Mouse (Mus musculus) hindbrain, embryonic 16.5 days (tissue): ENCODE data around the gene Vps53. TPM values are rescaled to one million over a fixed set of nuclear protein-coding genes. Genes with fewer than 3 reads are reported as not detected.
"Not testable (repeated sequence)": the region's sequence is repeated elsewhere in the genome, so short reads cannot be mapped to it uniquely, and the experiment has no call there.

ENCODE experiments used
- ATAC-seq: fragments of 200-750 bp; cut with Nextera tagmentation; 2 replicates; pipeline ENCODE4 v1.8.0; 2017; ENCODE audit warnings: moderate TSS enrichment, moderate library complexity
- H3K27ac ChIP-seq: fragments of 300-500 bp; sonication (generic); 2 replicates; pipeline ENCODE4 v1.5.1; 2014; ENCODE audit warnings: low read depth, mild to moderate bottlenecking, control low read depth, low read length, moderate library complexity
- H3K27me3 ChIP-seq: fragments of 300-500 bp; sonication (generic); replicated peaks from 2 replicates; pipeline ENCODE4 v1.6.1; 2014; ENCODE audit warnings: low read length; ENCODE audit not compliant: control insufficient read depth, insufficient read depth
- H3K36me3 ChIP-seq: fragments of 300-500 bp; sonication (generic); 2 replicates; pipeline ENCODE4 v1.6.1; 2014; ENCODE audit warnings: mild to moderate bottlenecking, low read length, moderate library complexity, mixed read lengths; ENCODE audit not compliant: control insufficient read depth, insufficient read depth
- H3K4me1 ChIP-seq: fragments of 300-500 bp; sonication (generic); 2 replicates; pipeline ENCODE4 v1.6.1; 2014; ENCODE audit warnings: low read depth, low read length; ENCODE audit not compliant: control insufficient read depth, insufficient read depth
- H3K4me2 ChIP-seq: fragments of 300-500 bp; sonication (generic); 2 replicates; pipeline ENCODE4 v1.6.1; 2014; ENCODE audit warnings: mild to moderate bottlenecking, low read length, control low read depth, moderate library complexity
- H3K4me3 ChIP-seq: fragments of 300-500 bp; sonication (generic); 2 replicates; pipeline ENCODE4 v1.5.1; 2014; ENCODE audit warnings: mild to moderate bottlenecking, low read length, control low read depth, moderate library complexity
- H3K9ac ChIP-seq: fragments of 300-500 bp; sonication (generic); 2 replicates; pipeline ENCODE4 v1.6.1; 2014; ENCODE audit warnings: low read depth, mild to moderate bottlenecking, control low read depth, low read length, moderate library complexity
- H3K9me3 ChIP-seq: fragments of 300-500 bp; sonication (generic); 2 replicates; pipeline ENCODE4 v1.6.1; 2014; ENCODE audit warnings: mild to moderate bottlenecking, low read length, moderate library complexity; ENCODE audit not compliant: control insufficient read depth
- WGBS: fragments of 180-500 bp; shearing (Covaris S2); extraction: QIAGEN DNeasy Blood & Tissue Kit; methylation state at CpG from one replicate; pipeline ENCODE4 v1.1.7; 2014; 5-methylcytosine and 5-hydroxymethylcytosine counted together
- polyA plus RNA-seq: library from polyadenylated mRNA; unstranded; fragments of >200 nt; fragmentation: Nextera tagmentation; extraction: Ambion mirVana; gene quantifications from 2 replicates; pipeline ENCODE4 v1.2.1, GENCODE M21; 2015

Vps53 gene
- polyA plus RNA-seq: 69.3 and 69.6 TPM in 2 replicates

DNA sequence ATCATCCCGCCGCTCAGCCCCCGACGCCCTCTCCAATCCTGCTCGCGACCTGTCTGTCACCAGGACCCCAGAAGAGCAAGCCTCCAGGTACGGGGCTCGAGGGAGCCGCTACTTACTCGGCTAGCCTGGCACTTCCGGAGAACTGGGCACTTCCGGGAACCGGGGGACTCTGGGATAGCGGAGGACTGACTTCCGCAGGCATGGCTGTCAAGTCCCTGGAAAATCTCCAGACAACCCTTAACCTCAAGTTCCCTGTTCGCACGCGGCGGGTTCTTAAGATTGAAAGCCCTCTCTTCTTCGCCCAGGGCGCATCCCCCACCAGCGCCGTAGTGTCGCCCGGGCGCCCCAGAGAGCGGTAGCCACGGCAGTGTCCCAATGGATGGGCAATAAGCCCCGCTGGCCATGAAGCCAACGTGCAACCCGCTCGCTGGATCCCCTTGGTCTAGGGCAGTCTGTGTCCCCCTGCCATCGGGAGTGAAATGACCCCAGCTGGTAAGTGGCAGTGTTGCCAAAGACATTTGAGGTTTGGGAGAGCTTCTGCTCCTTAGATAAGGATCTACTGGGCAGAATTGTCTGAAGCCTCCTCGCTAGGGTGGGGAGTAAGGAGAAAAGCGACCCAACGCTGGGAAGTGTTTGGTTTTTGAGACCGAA, at the start of gene Vps53, which contains the start of gene Fam57a:
Vps53 (minus strand) TSS at position 153 of the 651 bp plus-strand sequence.
Fam57a (plus strand) TSS at position 177 of the 651 bp plus-strand sequence.
- under 1% methylated on average over 37 of the region's 37 CpGs for WGBS
- H3K4me3 ChIP-seq: peak within 1 kb of the TSS; percentile 93
- peak within 1 kb of the TSS; percentile 83 for H3K27ac ChIP-seq
- H3K9me3 ChIP-seq: no peaks in the 10 kb centered on the region
- no peaks in the 10 kb centered on the region for H3K36me3 ChIP-seq
- ATAC-seq: peak; percentile 96
- peak within 1 kb of the TSS; percentile 60 for H3K4me2 ChIP-seq
- no peaks in the 10 kb centered on the region for H3K27me3 ChIP-seq
- peak within 1 kb of the TSS; percentile 73 for H3K9ac ChIP-seq
- peaks cover 12% of the 10 kb centered on the region for H3K4me1 ChIP-seq

DNA sequence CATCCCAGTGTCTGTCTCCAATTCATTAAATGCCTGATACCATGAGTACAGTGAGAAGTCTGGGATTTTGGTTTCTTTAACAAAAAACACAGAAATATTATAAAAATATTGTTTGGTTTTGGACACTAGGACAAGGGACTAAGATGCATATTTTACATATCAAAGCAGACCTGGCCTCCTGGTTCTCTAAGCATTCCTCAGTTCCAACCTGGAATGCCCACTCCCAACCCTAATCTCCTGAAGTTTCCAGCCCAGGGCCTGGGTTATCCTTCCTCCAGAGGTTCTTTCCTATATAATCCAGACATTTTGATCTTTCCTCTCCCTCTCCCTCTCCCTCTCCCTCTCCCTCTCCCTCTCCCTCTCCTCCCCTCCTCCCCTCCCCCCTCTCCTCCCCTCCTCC, 45.6 kb upstream of the Vps53 start:
- peaks cover 8% of the 10 kb centered on the region for H3K36me3 ChIP-seq
- ATAC-seq: no peak

DNA sequence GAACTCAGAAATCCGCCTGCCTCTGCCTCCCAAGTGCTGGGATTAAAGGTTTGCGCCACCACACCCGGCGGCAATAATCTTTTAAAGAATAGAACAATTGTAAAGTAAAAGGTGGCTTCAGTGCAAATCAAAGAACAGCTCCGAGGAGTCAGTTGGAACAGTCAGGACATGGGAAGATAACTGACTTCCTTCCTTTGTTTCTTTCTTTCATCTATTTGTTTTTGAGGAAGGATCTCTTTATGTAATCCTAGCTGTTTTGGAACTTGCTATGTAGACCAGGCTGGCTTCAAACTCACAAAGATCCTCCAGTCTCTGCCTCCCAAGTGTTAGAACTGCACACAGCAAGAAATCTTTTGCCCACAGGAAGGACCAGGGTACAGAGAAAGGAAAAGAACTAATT, 45.2 kb upstream of the Vps53 start:
- Histone ChIP-seq H3K4me2 (no peak overlapping the region), H3K4me1 (no peaks in the 10 kb centered on the region), H3K27me3 (no peaks in the 10 kb centered on the region), H3K9me3 (no peaks in the 10 kb centered on the region), H3K27ac (no peak overlapping the region), H3K4me3 (no peak overlapping the region), H3K36me3 (peaks cover 8% of the 10 kb centered on the region), H3K9ac (no peak overlapping the region)
- 96% methylated on average over 5 of the region's 5 CpGs for WGBS
- ATAC-seq: no peak

More for the DNA sequence above, 45.6 kb upstream of the Vps53 start:
- no peak overlapping the region for H3K9ac ChIP-seq
- H3K4me2 ChIP-seq: no peak overlapping the region
- H3K27me3 ChIP-seq: no peaks in the 10 kb centered on the region
- H3K9me3 ChIP-seq: no peaks in the 10 kb centered on the region
- no peaks in the 10 kb centered on the region for H3K4me1 ChIP-seq
- no peak overlapping the region for H3K27ac ChIP-seq
- H3K4me3 ChIP-seq: no peak overlapping the region

DNA sequence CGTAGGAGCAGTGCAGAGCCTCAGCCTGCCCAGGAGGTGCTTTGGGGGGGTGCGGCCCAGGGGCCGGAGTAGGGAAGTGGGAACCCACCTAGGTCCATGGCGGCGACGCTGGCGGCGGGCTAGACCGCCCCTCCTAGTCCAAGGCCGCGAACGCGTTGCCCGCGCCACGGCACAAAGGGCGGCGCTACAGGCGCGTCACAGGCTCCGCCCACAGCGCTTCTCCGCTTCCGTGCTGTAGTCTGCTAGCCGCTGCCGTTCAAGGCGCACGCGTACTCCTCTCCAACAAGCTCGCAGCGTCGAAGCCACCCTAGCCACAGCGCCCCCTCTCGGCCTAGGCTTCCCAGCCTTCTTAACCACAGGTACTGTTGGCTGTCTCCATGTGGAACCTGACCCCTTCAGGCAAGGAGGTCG, 37.9 kb upstream of the Vps53 start, which contains the start of the genes Dbil5 and Gemin4:
Dbil5 (plus strand) TSS at position 219 of the 411 bp plus-strand sequence.
Gemin4 (minus strand) TSS at position 275 of the 411 bp plus-strand sequence.
- H3K4me2 ChIP-seq: peak within 1 kb of the TSS; percentile 73
- H3K9me3 ChIP-seq: no peaks in the 10 kb centered on the region
- under 1% methylated on average over 35 of the region's 35 CpGs for WGBS
- peak within 1 kb of the TSS; percentile 89 for H3K9ac ChIP-seq
- ATAC-seq: peak; percentile 98
- H3K4me3 ChIP-seq: peak within 1 kb of the TSS; percentile 78
- peaks cover 8% of the 10 kb centered on the region; the same call in 1 of the 2 replicates for H3K36me3 ChIP-seq
- H3K27me3 ChIP-seq: no peaks in the 10 kb centered on the region
- H3K27ac ChIP-seq: peak within 1 kb of the TSS; percentile 82
- H3K4me1 ChIP-seq: peaks cover 8% of the 10 kb centered on the region

DNA sequence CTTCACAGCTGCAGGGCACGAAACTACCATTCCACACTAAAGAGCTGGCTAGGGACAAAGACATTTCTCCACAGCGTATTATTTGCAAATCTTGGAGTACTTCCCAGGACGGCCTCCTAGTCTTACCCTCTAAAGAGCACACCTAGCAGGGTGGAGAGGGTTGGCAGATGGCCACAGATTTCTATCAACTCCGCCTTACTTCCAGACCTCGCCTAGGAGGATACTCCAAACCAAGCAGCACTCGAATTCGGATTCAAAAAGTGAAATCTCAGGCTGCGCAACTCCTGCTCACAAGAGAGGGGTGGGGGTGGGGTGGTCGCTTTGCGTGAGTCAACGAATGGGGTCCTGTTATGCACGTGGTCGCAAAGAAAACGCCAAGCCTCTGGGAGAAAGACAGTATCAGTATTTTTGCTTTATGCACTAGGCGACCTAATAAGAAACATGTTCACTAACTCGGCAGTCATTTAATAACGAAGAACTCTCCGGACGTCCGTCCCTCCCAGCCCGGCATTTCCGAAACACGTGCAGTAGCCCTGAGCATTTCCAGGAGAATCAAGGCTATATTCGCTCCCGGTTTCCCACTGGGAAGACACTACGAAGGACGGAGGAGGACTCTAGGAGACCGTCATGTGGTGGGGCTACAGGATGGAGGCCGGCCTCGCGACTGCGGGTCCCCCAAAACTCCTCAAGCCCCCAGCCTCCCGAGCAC, 37.4 kb upstream of the Vps53 start:
- Histone ChIP-seq H3K4me1 (peaks cover 8% of the 10 kb centered on the region), H3K27me3 (no peaks in the 10 kb centered on the region), H3K4me2 (peak overlapping the region; percentile 73), H3K4me3 (peak overlapping the region; percentile 78), H3K9ac (peak overlapping the region; percentile 89), H3K36me3 (peaks cover 7% of the 10 kb centered on the region; the same call in 1 of the 2 replicates), H3K27ac (peak overlapping the region; percentile 82), H3K9me3 (no peaks in the 10 kb centered on the region)
- peak; percentile 16 for ATAC-seq
- 2% methylated on average over 33 of the region's 33 CpGs for WGBS

DNA sequence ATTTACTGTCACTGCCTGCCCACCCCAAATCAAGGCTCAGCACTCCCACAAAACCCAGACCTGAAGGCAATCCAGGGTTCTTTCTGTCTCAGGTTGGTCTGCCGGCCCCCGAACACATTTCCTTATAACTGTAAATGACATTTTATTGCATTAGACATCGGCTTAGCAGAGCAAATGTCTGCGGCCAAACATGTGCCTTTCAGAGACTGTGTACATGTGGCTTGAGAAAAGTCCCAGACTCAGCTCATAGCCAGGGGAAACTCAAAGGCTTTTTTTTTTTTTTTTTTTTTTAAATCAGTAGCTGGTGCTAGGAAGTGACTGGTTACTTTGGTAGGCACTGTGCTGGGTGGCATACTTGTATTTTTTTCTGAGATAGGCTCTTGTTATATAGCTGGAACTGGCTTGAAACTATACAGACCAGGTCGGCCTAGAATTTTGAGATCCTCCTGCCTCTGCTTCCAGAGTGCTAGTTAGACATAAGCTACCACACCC, 36.6 kb upstream of the Vps53 start:
- peak overlapping the region; percentile 73 for H3K4me2 ChIP-seq
- no peak for ATAC-seq
- 92% methylated on average over 5 of the region's 5 CpGs for WGBS
- H3K9ac ChIP-seq: no peak overlapping the region
- peak overlapping the region; percentile 78; the same call in 1 of the 2 replicates for H3K4me3 ChIP-seq
- H3K36me3 ChIP-seq: peaks cover 7% of the 10 kb centered on the region; the same call in 1 of the 2 replicates
- H3K4me1 ChIP-seq: peaks cover 8% of the 10 kb centered on the region
- no peaks in the 10 kb centered on the region for H3K9me3 ChIP-seq
- H3K27ac ChIP-seq: no peak overlapping the region
- H3K27me3 ChIP-seq: no peaks in the 10 kb centered on the region

DNA sequence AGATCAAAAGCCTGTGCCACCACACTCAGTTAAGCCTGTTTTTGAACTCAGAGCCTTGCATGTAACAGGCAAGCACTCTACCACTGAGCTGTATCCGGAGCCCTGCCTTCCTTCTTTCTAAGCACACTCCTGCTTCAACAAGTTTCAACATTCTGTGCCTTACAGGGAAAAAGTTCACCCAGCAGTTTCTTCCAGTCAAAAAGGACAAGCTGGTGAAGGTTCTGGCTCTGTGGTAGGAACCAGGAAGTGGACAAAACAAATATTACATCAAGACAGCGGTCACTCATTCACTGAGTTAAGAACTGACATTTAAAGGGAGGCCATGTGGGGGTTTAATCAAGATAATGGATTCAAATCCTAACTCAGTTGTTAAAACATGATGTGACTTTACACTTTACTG, 35.6 kb upstream of the Vps53 start:
- H3K9me3 ChIP-seq: no peaks in the 10 kb centered on the region
- no peak overlapping the region for H3K4me2 ChIP-seq
- H3K27ac ChIP-seq: no peak overlapping the region
- peaks cover 8% of the 10 kb centered on the region for H3K4me1 ChIP-seq
- no peaks in the 10 kb centered on the region for H3K27me3 ChIP-seq
- no peak overlapping the region for H3K9ac ChIP-seq
- H3K36me3 ChIP-seq: peaks cover 8% of the 10 kb centered on the region; the same call in 1 of the 2 replicates
- 94% methylated on average over 2 of the region's 2 CpGs for WGBS
- ATAC-seq: no peak
- no peak overlapping the region for H3K4me3 ChIP-seq

DNA sequence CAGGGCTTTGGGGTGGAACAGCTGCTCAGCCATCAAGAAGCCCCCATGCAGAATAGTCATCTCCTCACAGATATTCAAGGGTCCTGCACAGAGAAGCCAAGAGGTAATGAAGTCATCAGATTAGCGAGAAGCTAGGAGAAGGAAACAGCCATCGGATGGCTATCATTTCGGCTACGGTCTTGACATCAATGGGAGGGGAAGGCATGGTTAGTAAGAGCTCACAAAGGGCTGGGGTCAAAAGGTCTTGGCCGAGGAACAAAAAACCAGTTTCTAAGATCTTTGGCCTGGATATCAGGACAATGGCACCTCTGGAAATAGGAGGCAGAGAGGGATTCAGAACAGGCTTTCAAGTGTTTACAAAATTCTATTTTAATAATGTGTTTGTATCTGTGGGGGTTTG, 34.4 kb upstream of the Vps53 start:
- Histone ChIP-seq H3K9me3 (no peaks in the 10 kb centered on the region), H3K27me3 (no peaks in the 10 kb centered on the region), H3K36me3 (peaks cover 10% of the 10 kb centered on the region; the same call in 1 of the 2 replicates), H3K9ac (no peak overlapping the region), H3K4me3 (no peak overlapping the region), H3K4me2 (no peak overlapping the region), H3K27ac (no peak overlapping the region), H3K4me1 (peaks cover 8% of the 10 kb centered on the region)
- 15% methylated on average over 5 of the region's 5 CpGs for WGBS
- ATAC-seq: no peak

DNA sequence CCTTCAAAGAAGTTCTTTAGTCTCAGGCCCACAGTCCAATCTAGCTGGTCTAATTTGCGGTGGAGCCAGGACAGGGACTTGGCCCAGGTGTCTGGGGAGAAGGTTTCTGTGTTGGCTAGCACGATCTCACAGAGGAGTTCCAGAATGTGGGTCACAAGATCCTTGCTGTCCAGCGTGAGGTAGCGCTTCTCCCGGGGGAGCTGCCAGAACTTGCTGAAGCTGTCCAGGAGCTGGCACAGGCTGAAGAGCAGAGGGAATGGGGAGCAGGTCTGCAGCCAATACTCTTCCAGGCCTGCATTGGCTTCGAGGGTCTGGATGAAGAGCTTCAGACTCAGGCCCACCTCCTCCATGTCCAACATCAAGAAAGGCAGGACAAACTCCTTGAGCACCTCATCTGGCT, 32.1 kb upstream of the Vps53 start:
- not testable (repeated sequence) for H3K4me2 ChIP-seq, H3K9ac ChIP-seq, H3K27me3 ChIP-seq, H3K27ac ChIP-seq, H3K4me3 ChIP-seq, H3K4me1 ChIP-seq, H3K9me3 ChIP-seq, ATAC-seq
- WGBS: 100% methylated on average over 5 of the region's 6 CpGs
- peaks cover 26% of the 10 kb centered on the region for H3K36me3 ChIP-seq
